Comparison of ENCODE assay signal across 8 mouse cellular contexts in the genomic region with DNA sequence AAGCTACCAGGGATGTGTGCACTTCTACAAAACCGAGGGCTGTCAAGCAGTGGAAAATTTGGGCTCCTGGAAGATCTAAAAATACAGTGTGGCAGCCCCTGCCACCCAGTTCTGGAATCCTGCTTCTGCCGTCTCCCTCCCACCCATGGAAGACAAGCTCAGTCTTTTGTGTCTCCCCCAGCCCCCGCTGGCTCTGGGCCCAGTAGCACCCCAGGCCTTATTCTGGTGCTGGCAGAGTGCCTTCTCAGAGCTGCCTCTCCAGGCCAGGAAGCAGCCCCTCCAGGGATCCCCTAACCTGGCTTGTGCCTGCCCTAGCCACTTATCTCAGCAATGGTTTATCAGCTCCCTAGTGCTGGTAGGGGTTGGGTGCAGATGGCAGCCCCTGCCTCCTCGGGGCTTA. TPM values are rescaled to one million over a fixed set of nuclear protein-coding genes. Genes with fewer than 3 reads are reported as not detected.
DNase-seq lines count a peak whose midpoint lies in the region; ATAC-seq and TF ChIP-seq lines count a peak whose summit lies in the region.

No protein-coding gene starts in this region.

- H3K4me2 ChIP-seq in heart, embryonic 15.5 days, result no peak overlapping the region
- H3K4me2 ChIP-seq in forebrain, embryonic 15.5 days (replicated peaks), result no peak overlapping the region
- H3K4me2 ChIP-seq in liver, postnatal 0 days (ENCODE audit: low read depth, low read length), result no peak overlapping the region
- H3K4me2 ChIP-seq in midbrain, embryonic 15.5 days, result no peak overlapping the region

- H3K27ac ChIP-seq in heart, embryonic 15.5 days, result peak overlapping the region; percentile 74
- H3K27ac ChIP-seq in forebrain, embryonic 15.5 days (replicated peaks), result peak overlapping the region; percentile 39
- H3K27ac ChIP-seq in liver, postnatal 0 days (ENCODE audit: low read depth), result peak overlapping the region; percentile 60
- no peak overlapping the region for H3K27ac ChIP-seq in midbrain, embryonic 15.5 days

- no peak for TF ChIP-seq EP300 in liver, postnatal 0 days (IDR thresholded peaks at IDR 0.05; ENCODE audit: low read depth)

- 16% methylated on average over 4 of the region's 4 CpGs for WGBS in heart, embryonic 15.5 days
- WGBS in forebrain, embryonic 15.5 days, result 27% methylated on average over 4 of the region's 4 CpGs
- 39% methylated on average over 4 of the region's 4 CpGs for WGBS in liver, postnatal 0 days (ENCODE audit: insufficient replicate concordance)
- 42% methylated on average over 4 of the region's 4 CpGs for WGBS in midbrain, embryonic 15.5 days

- ATAC-seq in heart, embryonic 15.5 days (replicated peaks; ENCODE audit: insufficient number of reproducible peaks, insufficient read depth, low FRiP score, low read depth), result no peak
- no peak for ATAC-seq in forebrain, embryonic 15.5 days (replicated peaks)
- no peak for ATAC-seq in liver, postnatal 0 days
- no peak for ATAC-seq in midbrain, embryonic 15.5 days (replicated peaks)

- no peak overlapping the region for H3K4me3 ChIP-seq in heart, embryonic 15.5 days
- no peak overlapping the region for H3K4me3 ChIP-seq in forebrain, embryonic 15.5 days
- no peak overlapping the region for H3K4me3 ChIP-seq in liver, postnatal 0 days (ENCODE audit: low read depth, low read length)
- H3K4me3 ChIP-seq in midbrain, embryonic 15.5 days, result no peak overlapping the region

- no peaks in the 10 kb centered on the region for H3K9me3 ChIP-seq in heart, embryonic 15.5 days (replicated peaks)
- no peaks in the 10 kb centered on the region for H3K9me3 ChIP-seq in forebrain, embryonic 15.5 days
- no peaks in the 10 kb centered on the region for H3K9me3 ChIP-seq in liver, postnatal 0 days (ENCODE audit: low read length)
- no peaks in the 10 kb centered on the region for H3K9me3 ChIP-seq in midbrain, embryonic 15.5 days

- intact Hi-C loops in heart, postnatal 36 days (cut with DNase I), result no loop called here

- H3K27me3 ChIP-seq in heart, embryonic 15.5 days, result peaks cover 12% of the 10 kb centered on the region; the same call in 1 of the 2 replicates
- H3K27me3 ChIP-seq in forebrain, embryonic 15.5 days, result no peaks in the 10 kb centered on the region
- no peaks in the 10 kb centered on the region for H3K27me3 ChIP-seq in liver, postnatal 0 days (ENCODE audit: insufficient read depth, low read length)
- peaks cover under 1% of the 10 kb centered on the region; the same call in 1 of the 2 replicates for H3K27me3 ChIP-seq in midbrain, embryonic 15.5 days (replicated peaks)

- DNase-seq in heart, postnatal 36 days, result no peak
- peak; percentile 66 for DNase-seq in MEL-GATA-1-ER (ENCODE audit: extremely low read depth, low read depth)
- no peak for DNase-seq in liver, postnatal 0 days
- DNase-seq in gastrocnemius, adult 8-10 months (ENCODE audit: low spot score in 2 of 2), result no peak
- DNase-seq in lung, postnatal 14 days, result no peak

- peaks cover 61% of the 10 kb centered on the region for H3K4me1 ChIP-seq in heart, embryonic 15.5 days (replicated peaks)
- peaks cover 42% of the 10 kb centered on the region for H3K4me1 ChIP-seq in forebrain, embryonic 15.5 days
- peaks cover 43% of the 10 kb centered on the region for H3K4me1 ChIP-seq in liver, postnatal 0 days (ENCODE audit: insufficient read depth)
- H3K4me1 ChIP-seq in midbrain, embryonic 15.5 days, result peaks cover 11% of the 10 kb centered on the region

- H3K36me3 ChIP-seq in heart, embryonic 15.5 days, result no peaks in the 10 kb centered on the region
- no peaks in the 10 kb centered on the region for H3K36me3 ChIP-seq in forebrain, embryonic 15.5 days
- H3K36me3 ChIP-seq in liver, postnatal 0 days (replicated peaks; ENCODE audit: insufficient read depth, low read length), result 0 out of 2 replicates have a peak, but pooled peaks cover 3% of the 10 kb centered on the region
- no peaks in the 10 kb centered on the region for H3K36me3 ChIP-seq in midbrain, embryonic 15.5 days (replicated peaks)

- TF ChIP-seq CTCF in liver, postnatal 0 days (IDR thresholded peaks at IDR 0.05; ENCODE audit: low read depth), result no peak

- 0 out of 2 replicates have a peak overlapping the region, but pooled peaks have one; percentile 14 for H3K9ac ChIP-seq in heart, embryonic 15.5 days
- H3K9ac ChIP-seq in forebrain, embryonic 15.5 days (replicated peaks), result no peak overlapping the region
- no peak overlapping the region for H3K9ac ChIP-seq in liver, postnatal 0 days (replicated peaks)
- no peak overlapping the region for H3K9ac ChIP-seq in midbrain, embryonic 15.5 days

RNA-seq across cellular contexts. Expression of a gene that starts 6.4 kb away (rescaled TPM):
- polyA plus RNA-seq in heart, embryonic 15.5 days (2015; fragmentation: Nextera tagmentation; extraction: Ambion mirVana), result 3.1 and 3.4 TPM in 2 replicates
- total RNA-seq in heart, postnatal 36 days (2021), result 10 to 100 TPM; 16.6 to 23.9 TPM
- 3.0 and 3.9 TPM in 2 replicates for polyA plus RNA-seq in forebrain, embryonic 15.5 days (2015; fragmentation: Nextera tagmentation; extraction: Ambion mirVana)
- 1.8 and 1.9 TPM in 2 replicates for polyA plus RNA-seq in liver, postnatal 0 days (2015; fragmentation: Nextera tagmentation; extraction: Ambion mirVana)
- total RNA-seq in gastrocnemius, adult 8-10 months (2022), result 1 to 10 TPM; 6.7 to 9.2 (median 8.4) TPM
- polyA plus RNA-seq in midbrain, embryonic 15.5 days (2015; fragmentation: Nextera tagmentation; extraction: Ambion mirVana), result 1.0 and 2.4 TPM in 2 replicates

RNA-seq across cellular contexts. Expression of a gene that starts 24.9 kb away (rescaled TPM):
- 85.8 and 93.7 TPM in 2 replicates for polyA plus RNA-seq in heart, embryonic 15.5 days (2015; fragmentation: Nextera tagmentation; extraction: Ambion mirVana)
- total RNA-seq in heart, postnatal 36 days (2021), result 100 to 1,000 TPM; 162 to 165 TPM
- 2.0 and 2.2 TPM in 2 replicates for polyA plus RNA-seq in forebrain, embryonic 15.5 days (2015; fragmentation: Nextera tagmentation; extraction: Ambion mirVana)
- polyA plus RNA-seq in liver, postnatal 0 days (2015; fragmentation: Nextera tagmentation; extraction: Ambion mirVana), result 22.8 and 24.4 TPM in 2 replicates
- 1,000 to 10,000 TPM in 3 of 4 experiments, 100 to 1,000 TPM in 1; 952 to 1,087 (median 1,016) TPM for total RNA-seq in gastrocnemius, adult 8-10 months (2022)
- polyA plus RNA-seq in midbrain, embryonic 15.5 days (2015; fragmentation: Nextera tagmentation; extraction: Ambion mirVana), result 3.1 and 3.6 TPM in 2 replicates

RNA-seq across cellular contexts. Expression of a gene that starts 49.5 kb away (rescaled TPM):
- polyA plus RNA-seq in heart, embryonic 15.5 days (2015; fragmentation: Nextera tagmentation; extraction: Ambion mirVana), result 95.4 and 142 TPM in 2 replicates
- total RNA-seq in heart, postnatal 36 days (2021), result 10 to 100 TPM; 29.4 to 31.0 TPM
- 77.2 and 91.2 TPM in 2 replicates for polyA plus RNA-seq in forebrain, embryonic 15.5 days (2015; fragmentation: Nextera tagmentation; extraction: Ambion mirVana)
- 55.6 and 62.2 TPM in 2 replicates for polyA plus RNA-seq in liver, postnatal 0 days (2015; fragmentation: Nextera tagmentation; extraction: Ambion mirVana)
- total RNA-seq in gastrocnemius, adult 8-10 months (2022), result 10 to 100 TPM; 22.2 to 26.3 (median 24.3) TPM
- polyA plus RNA-seq in midbrain, embryonic 15.5 days (2015; fragmentation: Nextera tagmentation; extraction: Ambion mirVana), result 51.2 and 59.2 TPM in 2 replicates
